27 mouse cellular contexts compared by ENCODE assay signal in the genomic region with DNA sequence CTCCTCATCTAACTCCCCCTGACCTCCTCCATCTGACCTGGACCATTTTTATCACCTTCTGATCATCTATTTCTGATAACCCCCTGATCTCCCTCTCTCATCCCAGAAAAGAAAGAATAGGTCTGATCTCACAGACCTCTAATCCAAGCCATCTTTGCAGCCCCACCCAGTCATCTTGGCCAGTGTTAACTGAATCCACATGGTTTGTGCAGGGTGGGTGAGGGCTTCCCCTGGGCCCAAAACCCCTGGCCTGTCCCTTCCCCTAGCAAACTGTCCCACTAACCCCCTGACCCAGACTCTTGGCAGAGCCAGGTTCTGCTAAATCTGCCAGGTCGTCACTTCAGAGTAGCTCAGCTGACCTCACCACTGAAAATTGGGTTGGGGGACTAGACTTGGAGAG. TPM values are rescaled to one million over a fixed set of nuclear protein-coding genes. Genes with fewer than 3 reads are reported as not detected.
"Had no signal": no experiment of that assay in that cellular context is flagged by ENCODE, and none has a peak within 500 bp of the region (broad histone marks: within the 10 kb centered on the region; RNA-seq: fewer than 3 reads in every experiment).

No protein-coding gene starts in this region.

- DNase-seq: liver, postnatal 0 days; lung, adult 2 months; lung, postnatal 14 days; lung, postnatal 36 days; retina, postnatal 1 day; right cerebral cortex, postnatal 4 days; spleen, adult 18-20 months; thymus, adult 18-20 months; thymus, postnatal 14 days; thymus, postnatal 36 days had no signal

- H3K4me3 ChIP-seq: lung, embryonic 15.5 days; megakaryocyte, embryonic 14.5 days; midbrain, embryonic 13.5 days; midbrain, embryonic 15.5 days; neural tube, embryonic 13.5 days; neural tube, embryonic 15.5 days had no signal

- H3K36me3 ChIP-seq: lung, embryonic 15.5 days; midbrain, embryonic 13.5 days; midbrain, embryonic 15.5 days; neural tube, embryonic 13.5 days; neural tube, embryonic 15.5 days had no signal

- H3K9ac ChIP-seq: liver, postnatal 0 days; lung, embryonic 15.5 days; midbrain, embryonic 13.5 days; midbrain, embryonic 15.5 days; neural tube, embryonic 13.5 days; neural tube, embryonic 15.5 days had no signal

- H3K27ac ChIP-seq: lung, embryonic 15.5 days; macrophage; midbrain, embryonic 13.5 days; midbrain, embryonic 15.5 days; neural tube, embryonic 13.5 days; neural tube, embryonic 15.5 days had no signal

RNA-seq across cellular contexts. Expression of gene Col5a3, which starts 4.1 kb away (rescaled TPM):
- total RNA-seq: monocyte, adult 5-6 weeks had no signal
- polyA plus RNA-seq: macrophage had no signal

RNA-seq across cellular contexts. Expression of gene Rdh8, which starts 7.5 kb away (rescaled TPM):
- total RNA-seq: megakaryocyte progenitor cell, adult 5-6 weeks; midbrain, postnatal 0 days; monocyte, adult 5-6 weeks had no signal
- polyA plus RNA-seq: liver, postnatal 0 days; lung, adult 2 months; lung, embryonic 15.5 days; lung, postnatal 0 days; macrophage; midbrain, embryonic 11.5 days; midbrain, embryonic 13.5 days; midbrain, embryonic 15.5 days; midbrain, postnatal 0 days; neural tube, embryonic 11.5 days; neural tube, embryonic 13.5 days; neural tube, embryonic 15.5 days; small intestine, adult 2 months; stomach, embryonic 14.5 days; stomach, embryonic 16.5 days; thymus, postnatal 0 days had no signal
